Mouse (Mus musculus) thymus, postnatal 4 days (tissue): ENCODE measurements at regions not wholly inside any gene's neighbourhood (a gene's known extent, or its start where the extent isn't known, plus 50 kb on each side); places are given as distances from the start of the nearest gene placed in this dataset.
A peak's percentile ranks its signal among the peaks of the same experiment; 100 is the strongest.

Experiments used
- DNase-seq: peaks from one replicate; pipeline ENCODE4 v3.0.0; 2021

DNA sequence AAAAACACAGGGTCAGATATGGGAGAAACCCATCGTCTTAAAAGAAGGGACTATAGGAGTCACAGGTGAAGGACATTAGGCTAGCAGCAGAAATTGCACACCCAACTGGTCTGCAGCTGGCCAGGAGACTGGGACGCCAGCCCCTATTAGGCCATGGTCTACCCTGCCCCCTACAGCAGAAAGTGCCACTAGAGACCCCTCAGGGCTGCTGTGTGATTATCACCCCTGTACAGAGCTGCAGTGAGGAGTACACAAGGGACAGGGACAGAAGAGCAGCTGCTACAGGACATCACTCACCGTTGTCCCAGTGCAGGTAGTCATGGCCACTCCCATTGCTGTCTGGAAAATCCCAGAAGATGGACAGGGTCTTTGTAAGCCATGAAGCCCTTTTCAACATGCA, 157.9 kb upstream of the Agap1 start:
- DNase-seq, result no peak

- no peak for DNase-seq
Observed at GRCm38 (mm10) chr1:89297766-89298165, 156.8 kb upstream of the Agap1 start.

DNA sequence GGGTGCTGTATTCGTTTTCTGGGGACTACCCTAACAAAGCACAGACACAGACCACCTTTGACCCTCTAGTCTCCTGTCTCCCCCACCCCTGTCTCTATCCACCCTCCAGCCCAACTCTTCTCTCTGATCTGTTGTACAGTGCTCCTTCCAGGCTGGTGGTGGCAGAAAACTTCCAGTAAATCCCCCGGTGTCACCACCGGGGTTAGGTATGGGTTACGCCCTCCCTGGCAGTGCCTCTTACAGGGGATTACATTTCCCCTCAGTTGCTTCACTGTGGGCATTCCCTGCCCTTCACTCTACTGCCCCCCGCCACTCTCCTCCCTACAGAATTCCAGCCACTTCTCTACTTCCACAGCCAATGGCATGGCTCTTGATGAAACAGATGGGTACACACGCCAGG, 153.5 kb upstream of the Agap1 start:
- no peak for DNase-seq

- DNase-seq, result peak; percentile 10
Observed at GRCm38 (mm10) chr1:89302368-89302951, 152.1 kb upstream of the Agap1 start.

DNA sequence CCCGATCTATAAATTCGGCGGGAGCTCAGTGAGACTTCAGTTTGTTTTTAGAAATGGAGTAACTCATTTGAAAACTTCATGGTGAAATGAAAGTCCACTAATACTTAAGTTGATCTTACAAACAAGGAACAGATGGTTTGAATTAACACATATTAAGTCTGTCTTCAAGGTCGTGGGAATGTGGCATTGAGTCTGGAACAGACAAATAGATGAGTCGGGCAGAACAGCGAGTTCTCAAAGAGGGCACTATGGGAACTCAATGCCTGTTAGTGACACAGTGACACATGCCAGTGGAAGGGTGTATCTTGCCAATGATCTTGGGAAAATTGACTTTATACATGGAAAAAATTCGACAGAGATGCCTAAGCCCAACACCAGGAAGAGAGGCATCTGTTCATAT, 149.4 kb upstream of the Agap1 start:
- no peak for DNase-seq

GRCm38 (mm10) chr1:89308788-89309187, 145.8 kb upstream of the Agap1 start:
- DNase-seq, result no peak

DNA sequence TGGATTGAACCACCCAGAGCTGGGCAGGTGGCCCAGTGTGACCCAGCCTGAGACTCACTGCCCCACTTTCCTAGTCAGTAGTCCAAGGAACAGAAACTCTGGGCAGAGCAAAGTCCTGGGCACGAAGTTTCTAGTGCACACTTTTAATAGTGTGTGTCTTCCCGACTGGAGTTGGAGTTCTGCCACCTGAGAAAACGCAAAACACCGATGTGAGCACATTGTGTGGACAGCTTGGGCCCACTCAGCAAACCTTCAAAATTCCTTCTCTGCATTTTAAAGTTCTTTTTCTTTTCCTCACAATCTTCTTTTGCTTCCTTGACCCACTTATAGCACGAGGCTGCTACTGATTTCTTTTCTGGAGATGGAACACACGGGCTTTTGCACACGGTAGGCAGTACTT, 141.5 kb upstream of the Agap1 start:
- no peak for DNase-seq

DNA sequence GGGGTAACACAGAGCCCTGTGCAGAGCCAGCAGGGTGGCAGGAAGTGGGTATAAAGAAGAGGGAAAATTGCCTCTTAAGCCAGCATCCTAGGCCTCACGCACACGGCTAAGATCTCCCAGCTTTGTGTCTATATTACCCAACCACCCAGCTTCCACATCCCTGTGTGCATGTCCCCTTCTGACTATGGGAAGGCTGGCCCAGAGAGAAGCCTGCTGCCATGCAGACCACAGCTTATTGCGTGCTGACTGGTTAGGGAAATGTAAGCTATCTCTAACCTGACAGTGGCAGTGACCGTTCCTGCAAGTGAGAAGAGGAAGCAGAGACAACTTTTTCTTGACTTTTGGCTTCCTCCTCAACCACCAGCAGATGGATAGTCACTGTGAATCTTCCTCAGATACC, 136.7 kb upstream of the Agap1 start:
- no peak for DNase-seq

DNA sequence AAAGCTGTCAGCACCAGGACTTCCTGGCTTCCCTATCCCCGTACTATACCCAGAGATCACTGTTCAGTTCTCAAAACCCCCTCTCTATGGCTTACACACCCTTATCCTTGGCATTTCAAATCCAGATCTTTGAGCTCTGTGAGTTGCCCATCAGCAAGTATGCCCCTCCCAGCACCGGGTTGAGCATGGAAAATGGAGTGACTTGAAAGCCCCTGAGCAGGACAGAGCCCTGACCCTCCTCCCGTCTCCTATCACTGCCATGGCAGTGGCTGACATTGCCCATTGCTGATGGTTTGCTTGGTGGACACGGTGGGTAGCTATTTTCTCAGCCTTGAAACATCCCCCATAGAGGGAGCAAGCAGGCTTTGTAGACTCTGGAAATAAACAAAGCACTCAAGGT, 135.9 kb upstream of the Agap1 start:
- DNase-seq, result no peak

DNA sequence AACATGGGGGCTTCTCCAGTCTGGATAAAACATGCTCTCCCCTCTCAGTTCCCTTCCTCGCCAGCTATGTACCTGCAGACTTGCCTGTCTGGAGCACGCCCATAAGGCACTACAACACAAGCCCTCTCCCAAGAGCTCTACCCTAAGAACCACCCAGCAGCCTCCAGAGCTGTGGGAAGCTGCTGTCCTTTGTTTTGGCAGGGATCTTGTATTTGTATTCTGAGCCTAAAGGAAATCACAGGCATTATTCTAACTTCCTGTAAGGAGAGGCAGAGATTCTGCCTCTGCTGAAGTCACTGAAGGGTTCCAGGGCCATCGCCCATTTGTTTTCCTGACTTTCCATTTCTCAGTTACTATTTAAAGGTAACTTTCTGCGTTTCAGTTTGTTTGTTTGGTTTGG, 132.0 kb upstream of the Agap1 start:
- DNase-seq, result no peak

DNA sequence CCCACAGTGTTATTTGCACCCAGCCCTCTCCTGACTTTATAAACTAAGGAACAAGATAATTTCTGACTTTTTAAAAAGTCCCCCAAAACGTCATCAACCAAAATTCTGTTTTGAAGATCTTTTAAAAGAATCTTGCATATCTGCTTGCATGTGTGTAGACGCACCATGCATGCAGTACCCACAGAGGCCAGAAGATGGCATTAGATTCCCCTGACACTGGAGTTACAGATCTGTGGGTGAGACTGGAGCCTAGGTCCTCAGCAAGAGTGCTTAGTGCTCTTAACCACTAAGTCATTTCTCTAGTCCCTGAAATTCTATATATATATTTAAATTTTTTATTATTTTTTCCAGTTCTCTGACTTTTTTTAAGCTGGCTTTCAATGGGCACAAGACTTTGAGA, 131.5 kb upstream of the Agap1 start:
- peak; percentile 69 for DNase-seq

DNA sequence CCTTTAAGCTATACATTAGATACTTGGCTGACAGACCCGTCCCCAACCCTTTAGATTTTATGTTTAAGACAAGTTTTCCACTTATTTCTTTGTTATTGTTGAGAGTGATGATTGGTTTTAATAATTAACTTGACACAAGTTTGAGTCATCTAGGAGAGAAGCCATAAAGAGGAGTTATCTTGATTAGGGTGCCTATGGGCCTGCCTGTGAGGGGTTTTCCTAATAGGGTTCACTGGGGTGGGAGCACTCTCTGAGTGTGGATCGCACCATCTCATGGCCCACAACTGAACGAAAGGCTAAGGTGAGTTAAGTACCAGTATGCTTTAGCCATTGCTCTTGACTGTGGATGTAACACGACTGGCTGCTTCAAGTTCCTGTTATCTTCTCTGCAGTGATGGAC, 123.3 kb upstream of the Agap1 start:
- no peak for DNase-seq

DNA sequence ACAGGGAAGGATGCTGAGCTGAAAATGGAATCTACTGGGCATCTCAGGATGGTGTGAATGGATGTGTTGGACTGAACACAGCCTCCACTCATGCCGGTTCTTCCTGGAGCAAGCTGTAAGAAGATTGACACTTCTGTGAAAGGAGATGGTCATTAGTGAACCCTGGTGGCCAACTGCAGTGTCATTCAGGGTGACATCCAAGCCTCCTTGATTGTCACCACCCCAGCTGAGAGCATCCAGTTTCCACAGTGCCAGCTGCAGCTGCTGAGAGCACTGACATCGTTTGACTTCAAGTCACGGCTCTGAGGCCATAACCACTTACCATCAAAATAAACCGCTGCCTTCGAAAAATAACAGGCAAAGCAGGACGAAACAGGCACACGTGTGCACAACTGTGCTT, 121.9 kb upstream of the Agap1 start:
- DNase-seq, result no peak

- no peak for DNase-seq
Observed at GRCm38 (mm10) chr1:89337861-89338260, 116.7 kb upstream of the Agap1 start.

DNA sequence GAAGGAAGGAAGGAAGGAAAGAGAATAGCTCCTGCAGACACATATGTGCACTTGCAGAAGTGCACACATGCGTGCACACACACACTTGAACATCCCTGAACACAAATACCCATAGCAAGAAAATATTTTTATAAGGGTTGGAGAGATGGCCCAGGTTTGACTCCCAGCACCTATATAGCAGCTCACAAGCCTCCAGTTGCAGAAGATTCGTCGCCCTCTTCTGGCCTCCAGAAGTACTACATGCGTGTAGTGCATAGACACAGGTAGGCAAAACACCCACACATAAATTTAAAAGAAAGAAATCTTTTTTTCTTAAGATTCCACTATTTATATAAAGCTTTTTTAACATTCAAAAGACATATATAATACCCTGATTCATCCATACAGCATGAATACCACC, 111.8 kb upstream of the Agap1 start:
- DNase-seq, result peak; percentile 55

GRCm38 (mm10) chr1:89344546-89344945, 110.1 kb upstream of the Agap1 start:
- DNase-seq, result peak; percentile 60

- no peak for DNase-seq
Observed at GRCm38 (mm10) chr1:89347341-89347740, 107.3 kb upstream of the Agap1 start.

DNA sequence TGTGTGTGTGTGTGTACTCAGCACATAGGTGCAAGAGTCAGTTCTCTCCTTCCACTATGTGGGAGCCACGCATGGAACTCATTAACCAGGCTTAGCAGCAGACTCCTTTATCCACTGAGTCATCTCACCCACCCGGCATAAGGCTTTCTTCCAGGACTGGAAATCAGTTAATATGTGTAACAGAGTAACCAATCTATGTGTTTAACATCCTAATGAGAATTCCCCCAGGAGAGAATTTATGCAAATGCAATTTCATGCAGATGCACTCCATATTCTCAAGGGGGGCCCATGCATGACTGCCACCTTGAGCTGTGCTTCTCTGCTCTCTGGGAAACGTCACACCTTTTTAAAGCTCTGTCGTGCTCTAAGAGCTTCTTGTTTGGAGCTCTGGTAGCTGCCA, 101.7 kb upstream of the Agap1 start:
- no peak for DNase-seq

- no peak for DNase-seq
Observed at GRCm38 (mm10) chr1:89359257-89359656, 95.3 kb upstream of the Agap1 start.

GRCm38 (mm10) chr1:89364547-89365305, 89.9 kb upstream of the Agap1 start:
- DNase-seq, result no peak

GRCm38 (mm10) chr1:89366891-89367290, 87.7 kb upstream of the Agap1 start:
- no peak for DNase-seq

DNA sequence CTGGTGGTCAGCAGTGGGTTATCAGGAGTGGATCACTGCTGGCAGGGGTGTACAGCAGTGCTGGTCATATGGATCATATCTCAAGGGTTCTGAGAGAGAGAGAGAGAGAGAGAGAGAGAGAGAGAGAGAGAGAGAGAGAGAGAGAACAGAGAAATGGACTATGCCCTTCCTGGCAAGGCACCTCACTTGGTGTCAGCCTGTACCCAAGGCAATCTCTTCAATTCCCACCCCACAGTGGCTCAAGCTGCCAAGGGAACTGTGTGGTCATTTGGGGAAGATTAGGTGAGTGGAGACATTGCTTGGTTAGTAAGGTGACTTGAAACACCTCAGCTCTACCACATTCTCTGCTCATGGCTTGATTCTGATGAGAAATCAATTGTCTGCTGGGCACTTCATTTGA, 80.8 kb upstream of the Agap1 start:
- DNase-seq, result no peak

- no peak for DNase-seq
Observed at GRCm38 (mm10) chr1:89374271-89374670, 80.3 kb upstream of the Agap1 start.

DNA sequence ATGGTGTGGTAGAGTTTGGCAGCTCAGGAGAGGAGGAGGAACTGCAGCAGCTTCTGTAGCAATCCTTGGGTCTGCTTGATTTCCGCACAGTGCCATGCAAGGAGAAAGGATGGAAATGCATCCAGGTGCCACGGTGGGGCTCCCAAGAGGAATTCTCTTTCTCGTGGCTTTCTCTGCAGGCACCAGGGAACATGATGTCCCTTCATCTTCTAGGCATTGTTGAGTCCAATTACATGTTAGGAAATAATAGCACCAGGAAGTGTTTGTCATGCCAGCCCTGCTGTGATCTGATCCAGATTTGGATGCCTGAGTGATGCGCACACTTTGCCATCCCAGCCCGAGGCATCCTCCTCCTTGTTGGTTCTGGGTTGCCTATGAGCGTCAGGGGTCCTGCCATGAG, 72.6 kb upstream of the Agap1 start:
- DNase-seq, result no peak

GRCm38 (mm10) chr1:89385111-89385510, 69.5 kb upstream of the Agap1 start:
- no peak for DNase-seq
